Mouse (Mus musculus) kidney, embryonic 15.5 days (tissue): ENCODE data around the gene Casc3. TPM values are rescaled to one million over a fixed set of nuclear protein-coding genes. Genes with fewer than 3 reads are reported as not detected.

ENCODE experiments used
- ATAC-seq: fragments of 200-750 bp; cut with Nextera tagmentation; replicated peaks from 2 replicates; pipeline ENCODE4 v1.8.0; 2017; ENCODE audit warnings: moderate TSS enrichment; ENCODE audit not compliant: low FRiP score
- H3K27ac ChIP-seq: fragments of 300-500 bp; sonication (generic); 2 replicates; pipeline ENCODE4 v1.5.1; 2015; ENCODE audit warnings: mild to moderate bottlenecking, inconsistent platforms
- H3K27me3 ChIP-seq: fragments of 300-500 bp; sonication (generic); 2 replicates; pipeline ENCODE4 v1.6.1; 2015; ENCODE audit warnings: inconsistent platforms
- H3K36me3 ChIP-seq: fragments of 300-500 bp; sonication (generic); 2 replicates; pipeline ENCODE4 v1.6.1; 2015; ENCODE audit warnings: inconsistent platforms
- H3K4me1 ChIP-seq: fragments of 300-500 bp; sonication (generic); 2 replicates; pipeline ENCODE4 v1.6.1; 2015; ENCODE audit warnings: inconsistent platforms
- H3K4me2 ChIP-seq: fragments of 300-500 bp; sonication (generic); 2 replicates; pipeline ENCODE4 v1.6.1; 2015; ENCODE audit warnings: moderate library complexity, mild to moderate bottlenecking, inconsistent platforms
- H3K4me3 ChIP-seq: fragments of 300-500 bp; sonication (generic); replicated peaks from 2 replicates; pipeline ENCODE4 v1.5.1; 2015; ENCODE audit warnings: mild to moderate bottlenecking, inconsistent platforms
- H3K9ac ChIP-seq: fragments of 300-500 bp; sonication (generic); 2 replicates; pipeline ENCODE4 v1.6.1; 2015; ENCODE audit warnings: mild to moderate bottlenecking, inconsistent platforms
- H3K9me3 ChIP-seq: fragments of 300-500 bp; sonication (generic); replicated peaks from 2 replicates; pipeline ENCODE4 v1.6.1; 2016; ENCODE audit warnings: inconsistent platforms
- WGBS: fragments of 180-500 bp; shearing (Covaris S2); methylation state at CpG from one replicate; pipeline ENCODE4 v1.1.7; 2015; ENCODE audit warnings: mixed read lengths; 5-methylcytosine and 5-hydroxymethylcytosine counted together
- polyA plus RNA-seq: library from polyadenylated mRNA; unstranded; fragments of >200 nt; fragmentation: Nextera tagmentation; extraction: Ambion mirVana; gene quantifications from 2 replicates; pipeline ENCODE4 v1.2.1, GENCODE M21; 2015

The Casc3 gene
- polyA plus RNA-seq, 1 experiment from 2014 or later = 40.6 TPM

DNA sequence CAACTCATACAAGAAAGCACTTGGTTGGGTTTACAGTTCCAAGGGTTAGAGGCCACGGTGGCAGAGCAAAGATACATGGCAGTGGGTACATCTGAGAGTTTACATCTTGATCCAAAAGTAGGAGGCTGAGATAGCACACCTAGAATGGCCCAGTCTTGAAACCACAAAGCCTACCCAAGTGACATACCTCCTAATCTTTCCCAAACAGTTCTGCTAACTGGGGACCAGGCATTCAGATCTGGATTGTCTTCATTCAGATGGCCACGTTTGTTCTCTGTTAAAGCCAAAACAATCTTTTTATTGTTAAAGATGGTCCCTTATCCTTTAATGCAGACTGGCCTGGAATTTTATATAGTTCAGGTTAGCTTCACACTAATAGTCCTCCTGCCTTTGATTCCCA is 23.2 kb downstream of the Casc3 start:
- H3K4me3 ChIP-seq = no peak overlapping the region
- H3K4me2 ChIP-seq = no peak overlapping the region
- H3K9ac ChIP-seq = no peak overlapping the region
- ATAC-seq = no peak
- H3K27ac ChIP-seq = no peak overlapping the region
- H3K36me3 ChIP-seq = peaks cover 98% of the 10 kb centered on the region
- H3K27me3 ChIP-seq = no peaks in the 10 kb centered on the region
- no peaks in the 10 kb centered on the region for H3K9me3 ChIP-seq
- H3K4me1 ChIP-seq = no peaks in the 10 kb centered on the region
- WGBS = 82% methylated on average over 2 of the region's 2 CpGs

DNA sequence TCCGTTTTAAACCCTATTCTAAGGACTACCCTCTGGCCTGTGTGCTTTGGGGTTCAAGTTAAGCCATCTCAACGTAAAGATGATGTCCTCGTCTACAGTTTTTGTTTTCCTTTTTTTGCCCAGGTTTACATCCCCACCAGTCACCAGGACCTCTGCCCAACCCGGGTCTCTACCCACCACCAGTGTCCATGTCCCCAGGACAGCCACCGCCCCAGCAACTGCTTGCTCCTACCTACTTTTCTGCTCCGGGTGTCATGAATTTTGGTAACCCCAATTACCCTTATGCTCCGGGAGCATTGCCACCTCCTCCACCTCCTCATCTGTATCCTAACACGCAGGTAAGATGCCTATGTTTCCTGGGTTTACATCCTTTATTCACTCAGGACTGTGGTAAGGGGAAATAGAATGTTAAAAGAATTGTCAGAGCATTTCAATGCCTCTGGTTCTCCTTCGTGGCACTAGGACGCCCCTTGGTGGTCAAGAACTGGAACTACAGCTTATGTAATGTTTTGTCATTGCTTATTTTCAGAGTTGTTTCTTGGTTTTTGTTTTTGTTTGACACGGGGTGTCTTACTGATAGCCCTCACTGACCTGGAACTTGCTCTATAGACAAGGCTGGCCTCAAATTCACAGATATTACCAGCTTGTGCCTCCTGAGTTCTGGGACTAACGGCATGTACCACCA is 24.5 kb downstream of the Casc3 start:
- peaks cover 98% of the 10 kb centered on the region for H3K36me3 ChIP-seq
- no peaks in the 10 kb centered on the region for H3K9me3 ChIP-seq
- no peak for ATAC-seq
- H3K27ac ChIP-seq = no peak overlapping the region
- no peak overlapping the region for H3K9ac ChIP-seq
- H3K4me3 ChIP-seq = no peak overlapping the region
- H3K27me3 ChIP-seq = no peaks in the 10 kb centered on the region
- no peaks in the 10 kb centered on the region for H3K4me1 ChIP-seq
- 69% methylated on average over 12 of the region's 12 CpGs for WGBS
- H3K4me2 ChIP-seq = no peak overlapping the region

DNA sequence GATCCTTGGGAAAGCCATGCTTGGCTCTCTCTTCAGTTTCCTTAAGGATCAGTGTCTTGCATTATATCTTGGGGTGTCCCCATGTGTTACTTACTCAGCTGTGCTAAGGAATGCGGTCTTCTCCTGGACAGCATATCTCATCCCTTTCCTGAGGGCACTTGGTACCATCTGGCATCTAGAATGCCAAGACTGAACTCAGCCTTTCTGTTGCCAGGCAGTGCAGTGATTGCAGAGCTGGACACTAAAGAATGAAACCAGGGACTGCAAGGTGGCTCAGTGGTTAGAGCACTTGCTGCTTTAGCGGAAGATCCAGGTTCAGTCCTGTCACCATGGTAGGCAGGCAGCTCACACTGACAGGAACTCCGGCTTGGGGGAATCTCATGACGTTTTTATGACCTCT is 25.2 kb downstream of the Casc3 start:
- no peak for ATAC-seq
- WGBS = 51% methylated on average over 4 of the region's 4 CpGs

DNA sequence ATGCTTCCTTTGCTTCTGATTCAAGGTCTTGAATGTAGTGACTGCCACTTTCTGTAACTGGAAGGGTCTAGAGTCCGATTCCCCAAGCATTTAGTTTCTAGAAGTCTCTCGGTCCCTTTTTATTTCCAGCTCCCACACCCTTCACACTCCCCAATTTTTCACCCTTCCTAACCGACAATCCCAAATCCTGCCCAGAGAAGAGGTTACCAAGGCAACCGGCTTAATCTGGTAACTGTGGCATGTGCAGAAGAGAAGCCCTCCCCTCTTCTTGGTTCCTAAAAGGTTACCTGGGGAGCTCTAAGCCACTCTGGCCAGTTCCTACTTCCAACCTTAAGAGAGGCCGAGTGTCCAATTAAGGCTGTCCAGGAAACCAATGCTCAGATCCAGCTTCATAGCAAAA is 30.6 kb downstream of the Casc3 start:
- no peak overlapping the region for H3K9ac ChIP-seq
- H3K27me3 ChIP-seq = peaks cover 23% of the 10 kb centered on the region
- no peaks in the 10 kb centered on the region for H3K9me3 ChIP-seq
- peaks cover 44% of the 10 kb centered on the region for H3K36me3 ChIP-seq
- peaks cover 44% of the 10 kb centered on the region for H3K4me1 ChIP-seq
- H3K4me3 ChIP-seq = no peak overlapping the region
- no peak for ATAC-seq
- H3K4me2 ChIP-seq = no peak overlapping the region
- H3K27ac ChIP-seq = no peak overlapping the region
- WGBS = 62% methylated on average over 5 of the region's 5 CpGs

More for the DNA sequence above, 25.2 kb downstream of the Casc3 start:
- Histone ChIP-seq H3K9ac (no peak overlapping the region), H3K4me1 (no peaks in the 10 kb centered on the region), H3K27ac (no peak overlapping the region), H3K4me3 (no peak overlapping the region), H3K27me3 (no peaks in the 10 kb centered on the region), H3K9me3 (no peaks in the 10 kb centered on the region), H3K36me3 (peaks cover 96% of the 10 kb centered on the region), H3K4me2 (no peak overlapping the region)

DNA sequence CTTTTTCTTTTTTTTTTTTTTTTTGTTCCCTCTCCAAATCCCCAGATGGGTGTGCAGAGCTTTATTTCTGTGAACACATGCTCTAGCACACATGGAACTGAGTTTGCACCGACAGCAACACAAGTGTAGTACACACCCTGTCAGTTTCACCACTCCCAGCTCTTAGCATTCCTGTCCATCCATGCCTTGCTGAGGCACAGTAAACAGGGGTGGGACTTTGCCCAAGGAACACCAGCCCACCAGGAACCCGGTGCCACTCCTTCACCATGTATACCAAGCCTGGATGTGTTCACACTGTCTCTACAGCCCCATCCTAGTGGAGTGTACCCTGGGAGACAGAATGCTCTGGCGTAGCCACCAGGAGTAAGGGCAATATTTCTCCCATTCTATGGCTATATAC is 31.0 kb downstream of the Casc3 start:
- H3K4me1 ChIP-seq = peaks cover 44% of the 10 kb centered on the region
- H3K9me3 ChIP-seq = no peaks in the 10 kb centered on the region
- no peak overlapping the region for H3K9ac ChIP-seq
- H3K4me3 ChIP-seq = no peak overlapping the region
- peaks cover 23% of the 10 kb centered on the region for H3K27me3 ChIP-seq
- ATAC-seq = no peak
- H3K4me2 ChIP-seq = no peak overlapping the region
- H3K27ac ChIP-seq = no peak overlapping the region; the same call in 1 of the 2 replicates
- peaks cover 40% of the 10 kb centered on the region for H3K36me3 ChIP-seq
- 64% methylated on average over 3 of the region's 3 CpGs for WGBS

GRCm38 (mm10) chr11:98836128-98836527 is 31.4 kb downstream of the Casc3 start:
- Histone ChIP-seq H3K27me3 (peaks cover 23% of the 10 kb centered on the region), H3K36me3 (peaks cover 36% of the 10 kb centered on the region), H3K27ac (0 out of 2 replicates have a peak overlapping the region, but pooled peaks have one; percentile 54), H3K4me1 (peaks cover 44% of the 10 kb centered on the region), H3K9me3 (no peaks in the 10 kb centered on the region), H3K9ac (peak overlapping the region; percentile 65; the same call in 1 of the 2 replicates), H3K4me2 (peak overlapping the region; percentile 99), H3K4me3 (peak overlapping the region; percentile 72)
- 23% methylated on average over 7 of the region's 7 CpGs for WGBS
- peak; percentile 3; the same call in 1 of the 2 replicates for ATAC-seq

DNA sequence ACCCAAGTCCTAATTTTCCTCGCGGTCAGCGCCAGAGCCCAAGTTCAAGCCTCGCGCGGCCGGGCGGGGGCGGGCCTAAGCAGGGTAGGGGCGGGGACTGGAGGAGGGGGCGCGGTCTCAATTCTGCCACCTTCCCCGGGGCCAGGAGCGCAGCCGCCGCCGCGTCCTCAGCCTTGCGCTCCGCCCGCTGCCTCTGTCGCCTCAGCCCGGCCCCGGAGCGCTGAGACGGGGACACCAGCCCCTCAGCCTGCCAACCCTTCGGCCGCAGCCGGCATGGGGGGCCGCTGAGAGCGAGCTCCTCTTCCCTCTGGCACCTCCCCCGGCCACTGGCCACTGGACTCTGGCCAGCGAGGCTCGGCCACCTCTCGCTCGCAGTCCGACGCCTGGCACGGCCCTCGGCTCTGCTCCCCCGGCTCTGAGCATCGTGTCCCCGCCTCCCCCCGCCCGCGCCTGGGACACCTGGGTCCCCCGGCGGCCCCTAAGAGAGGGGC is 32.0 kb downstream of the Casc3 start, which contains the start of gene Rapgefl1:
Gene Rapgefl1 (plus strand): TSS at position 135 of the 491 bp plus-strand sequence.
- Histone ChIP-seq H3K36me3 (peaks cover 30% of the 10 kb centered on the region), H3K27ac (peak within 1 kb of the TSS; percentile 54), H3K4me1 (peaks cover 44% of the 10 kb centered on the region), H3K9ac (peak within 1 kb of the TSS; percentile 65), H3K27me3 (peaks cover 23% of the 10 kb centered on the region), H3K9me3 (no peaks in the 10 kb centered on the region), H3K4me3 (peak within 1 kb of the TSS; percentile 72), H3K4me2 (peak within 1 kb of the TSS; percentile 99)
- ATAC-seq = peak; percentile 85
- WGBS = under 1% methylated on average over 48 of the region's 48 CpGs

DNA sequence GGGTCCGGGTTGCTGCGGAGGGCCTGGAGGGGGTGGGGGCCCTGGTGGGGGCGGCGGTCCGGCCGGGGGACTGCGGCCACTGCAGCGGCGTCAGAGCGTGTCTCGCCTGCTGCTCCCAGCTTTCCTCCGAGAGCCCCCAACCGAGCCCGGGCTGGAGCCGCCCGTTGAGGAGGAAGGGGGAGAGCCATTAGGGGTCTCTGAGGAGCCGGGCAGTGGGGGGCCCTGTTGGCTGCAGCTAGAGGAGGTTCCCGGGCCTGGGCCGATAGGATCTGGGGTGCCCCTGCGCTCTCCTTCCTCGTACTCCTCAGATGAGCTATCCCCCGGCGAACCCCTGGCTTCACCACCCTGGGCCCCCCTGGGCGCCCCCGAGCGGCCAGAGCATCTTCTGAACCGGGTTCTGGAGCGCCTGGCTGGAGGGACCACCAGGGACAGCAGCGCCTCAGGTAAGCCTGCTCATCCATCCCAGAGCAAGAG is 32.6 kb downstream of the Casc3 start:
- peak overlapping the region; percentile 54; the same call in 1 of the 2 replicates for H3K27ac ChIP-seq
- under 1% methylated on average over 29 of the region's 29 CpGs for WGBS
- peaks cover 44% of the 10 kb centered on the region for H3K4me1 ChIP-seq
- peaks cover 23% of the 10 kb centered on the region for H3K27me3 ChIP-seq
- H3K36me3 ChIP-seq = peaks cover 24% of the 10 kb centered on the region
- peak overlapping the region; percentile 72 for H3K4me3 ChIP-seq
- peak; percentile 19; the same call in 1 of the 2 replicates for ATAC-seq
- peak overlapping the region; percentile 65 for H3K9ac ChIP-seq
- no peaks in the 10 kb centered on the region for H3K9me3 ChIP-seq
- peak overlapping the region; percentile 99 for H3K4me2 ChIP-seq

DNA sequence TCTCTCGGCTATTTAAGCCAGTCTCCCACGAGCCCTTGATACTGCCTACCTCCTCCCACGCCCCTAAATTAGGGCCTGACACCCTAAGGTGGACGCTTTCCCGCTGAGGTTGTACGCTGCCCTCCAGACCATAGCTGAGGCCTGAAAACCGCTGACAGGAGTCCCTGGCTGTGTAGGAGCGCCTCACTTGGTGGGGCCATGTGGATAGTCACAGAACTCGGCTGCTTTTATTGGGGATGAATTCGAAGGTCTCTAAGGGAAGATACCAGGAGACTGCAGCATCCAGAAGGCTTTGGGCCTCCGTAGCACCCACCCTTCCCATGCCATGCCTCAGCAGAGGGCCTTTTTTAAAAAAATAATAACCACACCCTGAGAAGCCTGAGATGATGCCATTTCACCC is 33.2 kb downstream of the Casc3 start:
- ATAC-seq = no peak
- Histone ChIP-seq H3K9ac (no peak overlapping the region), H3K36me3 (peaks cover 18% of the 10 kb centered on the region), H3K4me2 (peak overlapping the region; percentile 99), H3K27ac (no peak overlapping the region), H3K4me3 (peak overlapping the region; percentile 72), H3K27me3 (peaks cover 23% of the 10 kb centered on the region), H3K4me1 (peaks cover 44% of the 10 kb centered on the region), H3K9me3 (no peaks in the 10 kb centered on the region)
- WGBS = 30% methylated on average over 11 of the region's 11 CpGs

DNA sequence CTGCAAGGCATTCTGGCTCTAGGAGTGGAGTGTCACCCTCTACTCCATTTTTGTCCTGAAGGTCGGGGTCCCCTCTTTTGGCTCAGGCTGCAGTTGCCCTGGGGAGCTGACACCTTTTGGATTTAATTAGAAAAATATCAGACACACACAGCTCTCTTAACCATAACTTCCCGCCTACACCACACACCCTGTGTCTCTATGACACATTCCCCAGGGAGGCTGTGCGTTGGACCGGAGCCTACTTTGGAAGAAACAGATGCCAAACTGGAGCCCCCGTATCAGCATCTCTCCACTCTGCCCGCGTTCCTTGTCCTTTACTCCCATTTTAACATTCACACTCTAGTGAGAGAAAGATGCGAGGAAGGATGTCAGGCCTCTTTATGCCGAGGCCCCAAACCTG is 33.8 kb downstream of the Casc3 start:
- Histone ChIP-seq H3K4me2 (no peak overlapping the region), H3K36me3 (peaks cover 12% of the 10 kb centered on the region), H3K9me3 (no peaks in the 10 kb centered on the region), H3K27me3 (peaks cover 23% of the 10 kb centered on the region), H3K27ac (no peak overlapping the region), H3K4me3 (no peak overlapping the region), H3K4me1 (peaks cover 44% of the 10 kb centered on the region), H3K9ac (no peak overlapping the region)
- no peak for ATAC-seq
- 58% methylated on average over 9 of the region's 9 CpGs for WGBS

DNA sequence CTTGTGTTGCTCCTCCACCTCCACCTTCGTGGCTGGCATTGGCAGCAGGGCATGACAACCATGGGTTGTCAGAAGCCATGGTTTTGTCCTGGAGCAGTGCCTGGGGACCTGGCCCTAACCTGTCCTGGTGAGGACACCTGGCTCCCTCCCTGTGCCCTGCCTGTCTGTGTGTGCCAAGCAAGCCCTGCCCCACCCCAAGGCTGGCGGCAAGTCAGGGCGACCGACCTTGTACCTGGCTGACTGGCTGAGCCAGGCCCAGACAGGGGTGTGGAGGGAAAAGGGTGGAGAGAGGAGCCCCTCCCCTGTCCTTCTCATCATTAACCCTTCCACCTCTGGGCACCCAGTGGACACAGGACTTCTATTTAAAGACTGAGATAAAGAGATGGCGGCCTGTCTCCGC is 34.7 kb downstream of the Casc3 start:
- Histone ChIP-seq H3K27me3 (peaks cover 23% of the 10 kb centered on the region), H3K36me3 (peaks cover 3% of the 10 kb centered on the region; the same call in 1 of the 2 replicates), H3K4me1 (peaks cover 44% of the 10 kb centered on the region), H3K9me3 (no peaks in the 10 kb centered on the region), H3K4me2 (0 out of 2 replicates have a peak overlapping the region, but pooled peaks have one; percentile 3), H3K4me3 (no peak overlapping the region), H3K27ac (no peak overlapping the region), H3K9ac (no peak overlapping the region)
- ATAC-seq = no peak
- 28% methylated on average over 6 of the region's 6 CpGs for WGBS

DNA sequence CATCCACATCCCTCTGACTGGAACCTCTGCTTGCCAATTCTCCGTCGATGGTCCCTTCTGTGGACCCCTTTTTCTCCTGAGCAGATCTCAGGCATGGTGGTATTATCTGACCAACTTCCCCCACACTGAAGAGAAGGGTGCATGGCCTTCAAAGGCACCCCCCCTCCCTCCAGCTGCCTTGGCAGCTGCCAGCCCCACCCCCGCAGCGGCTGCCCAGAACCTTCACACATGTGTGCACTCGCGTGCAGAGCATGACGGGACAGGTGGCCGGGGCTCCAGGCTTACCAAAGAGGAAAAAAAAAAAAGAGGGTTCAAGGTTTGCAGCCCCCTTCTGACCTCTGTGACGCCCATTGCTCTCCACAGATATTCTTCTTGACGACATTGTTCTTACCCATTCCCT is 35.2 kb downstream of the Casc3 start:
- WGBS = 36% methylated on average over 8 of the region's 10 CpGs
- ATAC-seq = no peak
- H3K9me3 ChIP-seq = no peaks in the 10 kb centered on the region
- no peak overlapping the region for H3K4me3 ChIP-seq
- H3K4me2 ChIP-seq = 0 out of 2 replicates have a peak overlapping the region, but pooled peaks have one; percentile 3
- H3K4me1 ChIP-seq = peaks cover 46% of the 10 kb centered on the region
- no peak overlapping the region for H3K27ac ChIP-seq
- H3K9ac ChIP-seq = no peak overlapping the region
- H3K36me3 ChIP-seq = no peaks in the 10 kb centered on the region
- peaks cover 23% of the 10 kb centered on the region for H3K27me3 ChIP-seq
